Mouse (Mus musculus) midbrain, embryonic 10.5 days (tissue): Measurements from ENCODE around the gene Pank2. TPM values are rescaled to one million over a fixed set of nuclear protein-coding genes. Genes with fewer than 3 reads are reported as not detected.
"Not testable (repeated sequence)": the region's sequence is repeated elsewhere in the genome, so short reads cannot be mapped to it uniquely, and the experiment has no call there.

Experiments
- DNase-seq: peaks from one replicate; pipeline ENCODE4 v3.0.0-alpha.2; 2017; ENCODE audit warnings: low spot score
- H3K27ac ChIP-seq: fragments of 300-500 bp; sonication (generic); replicated peaks from 2 replicates; pipeline ENCODE4 v1.5.1; 2016; ENCODE audit warnings: mild to moderate bottlenecking
- H3K27me3 ChIP-seq: fragments of 300-500 bp; sonication (generic); 2 replicates; pipeline ENCODE4 v1.6.1; 2016; ENCODE audit warnings: low read depth, mild to moderate bottlenecking; ENCODE audit not compliant: poor library complexity, severe bottlenecking
- H3K36me3 ChIP-seq: fragments of 300-500 bp; sonication (generic); 2 replicates; pipeline ENCODE4 v1.6.1; 2016; ENCODE audit warnings: mild to moderate bottlenecking, moderate library complexity
- H3K4me1 ChIP-seq: fragments of 300-500 bp; sonication (generic); 2 replicates; pipeline ENCODE4 v1.6.1; 2016
- H3K4me3 ChIP-seq: fragments of 300-500 bp; sonication (generic); 2 replicates; pipeline ENCODE4 v1.5.1; 2016; ENCODE audit warnings: mild to moderate bottlenecking, moderate library complexity
- H3K9me3 ChIP-seq: fragments of 300-500 bp; sonication (generic); replicated peaks from 2 replicates; pipeline ENCODE4 v1.6.1; 2016; ENCODE audit warnings: mild to moderate bottlenecking
- WGBS: fragments of 180-500 bp; shearing (Covaris S2); methylation state at CpG from one replicate; pipeline ENCODE4 v1.1.7; 2016; 5-methylcytosine and 5-hydroxymethylcytosine counted together
- polyA plus RNA-seq: library from polyadenylated mRNA; unstranded; fragments of >200 nt; fragmentation: Nextera tagmentation; extraction: Ambion mirVana; gene quantifications from 2 replicates; pipeline ENCODE4 v1.2.1, GENCODE M21; 2016

The Pank2 gene
- polyA plus RNA-seq = 43.6 and 49.1 TPM in 2 replicates

DNA sequence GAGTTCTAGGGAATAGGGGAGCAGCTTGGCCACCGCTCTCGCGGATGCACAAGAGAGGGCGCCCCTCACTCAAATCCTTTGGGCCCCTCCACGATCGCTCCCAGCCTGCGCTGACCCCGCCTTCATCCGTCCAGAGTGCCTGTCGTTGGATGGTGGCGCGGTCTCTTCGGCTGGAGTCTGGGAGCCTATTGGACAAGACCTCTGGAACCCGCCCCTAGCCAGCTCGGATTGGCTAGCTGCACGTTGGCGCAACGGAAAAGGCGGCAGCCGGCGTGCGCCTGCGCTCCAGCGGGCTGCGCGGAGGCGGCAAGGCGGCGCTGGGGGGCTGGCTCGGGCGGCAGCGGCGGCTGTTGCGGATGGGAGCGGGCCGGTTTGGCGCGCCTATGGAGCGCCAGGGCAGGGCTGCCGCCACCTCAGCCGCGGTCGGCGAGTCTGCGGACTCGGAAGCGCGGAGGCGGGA is at the start of gene Pank2:
Gene Pank2, plus strand, starts transcription at position 283 of the 460 bp plus-strand sequence.
- peak within 1 kb of the TSS; percentile 90 for H3K4me3 ChIP-seq
- H3K4me1 ChIP-seq = peaks cover 37% of the 10 kb centered on the region
- 1% methylated on average over 48 of the region's 49 CpGs for WGBS
- H3K27ac ChIP-seq = peak within 1 kb of the TSS; percentile 99
- no peaks in the 10 kb centered on the region for H3K9me3 ChIP-seq
- no peaks in the 10 kb centered on the region for H3K27me3 ChIP-seq
- DNase-seq = peak; percentile 99
- peaks cover 6% of the 10 kb centered on the region; the same call in 1 of the 2 replicates for H3K36me3 ChIP-seq

DNA sequence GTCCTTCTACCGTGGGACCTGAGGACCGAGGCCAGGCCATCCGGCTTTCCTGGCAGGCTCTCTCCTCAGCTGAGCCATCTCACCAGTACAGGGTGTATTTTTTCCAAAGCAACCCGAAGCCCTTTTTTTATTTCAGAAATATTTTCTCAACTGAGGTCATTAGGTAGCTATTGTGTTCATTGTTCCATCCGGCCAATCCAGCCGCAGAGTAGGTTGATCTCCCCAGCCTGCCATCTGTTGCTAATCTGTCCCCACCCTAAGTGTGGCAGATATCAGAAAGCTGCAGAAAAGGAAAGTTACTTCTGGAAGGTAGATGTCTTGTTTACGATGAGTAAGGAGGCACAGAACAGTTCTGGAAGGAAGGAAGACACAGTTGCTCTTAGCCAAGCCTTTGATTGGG is 48.5 kb upstream of the Pank2 start:
- Histone ChIP-seq H3K27ac (peak overlapping the region; percentile 58; the same call in 1 of the 2 replicates), H3K27me3 (no peaks in the 10 kb centered on the region)
- WGBS = 87% methylated on average over 7 of the region's 7 CpGs

GRCm38 (mm10) chr2:131215941-131216858 is 46.1 kb upstream of the Pank2 start:
- Histone ChIP-seq H3K36me3 (peaks cover 24% of the 10 kb centered on the region), H3K27me3 (no peaks in the 10 kb centered on the region), H3K27ac (no peak overlapping the region), H3K4me1 (peaks cover 9% of the 10 kb centered on the region), H3K9me3 (no peaks in the 10 kb centered on the region), H3K4me3 (no peak overlapping the region)
- 93% methylated on average over 7 of the region's 7 CpGs for WGBS
- DNase-seq = no peak

More for the DNA sequence above, 48.5 kb upstream of the Pank2 start:
- Histone ChIP-seq H3K36me3 (peaks cover 24% of the 10 kb centered on the region), H3K9me3 (no peaks in the 10 kb centered on the region), H3K4me1 (peaks cover 28% of the 10 kb centered on the region), H3K4me3 (no peak overlapping the region)
- DNase-seq = no peak

DNA sequence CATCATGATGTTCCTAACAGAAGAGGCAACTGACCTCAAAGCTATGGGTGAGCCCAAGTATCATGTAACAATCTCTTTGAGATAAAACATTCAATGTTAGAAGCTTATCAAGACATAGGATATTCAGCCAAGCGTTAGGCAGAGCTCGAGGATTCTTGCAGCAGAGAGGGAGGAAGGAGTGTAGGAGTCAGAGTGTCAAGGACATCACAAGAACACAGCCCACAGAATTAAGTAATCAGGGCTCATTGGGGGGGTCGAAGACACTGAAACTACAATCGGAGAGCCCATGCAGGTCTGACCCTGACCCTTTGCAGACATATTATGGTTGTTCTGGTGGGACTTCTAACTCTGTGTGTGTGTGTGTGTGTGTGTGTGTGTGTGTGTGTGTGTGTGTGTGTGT is 42.3 kb upstream of the Pank2 start:
- 81% methylated on average over 4 of the region's 4 CpGs for WGBS
- H3K36me3 ChIP-seq = no peaks in the 10 kb centered on the region
- H3K27me3 ChIP-seq = no peaks in the 10 kb centered on the region
- H3K27ac ChIP-seq = no peak overlapping the region
- H3K4me3 ChIP-seq = no peak overlapping the region
- no peaks in the 10 kb centered on the region for H3K9me3 ChIP-seq
- H3K4me1 ChIP-seq = no peaks in the 10 kb centered on the region
- no peak for DNase-seq

- Histone ChIP-seq H3K27ac (no peak overlapping the region), H3K4me3 (no peak overlapping the region), H3K4me1 (no peaks in the 10 kb centered on the region), H3K9me3 (no peaks in the 10 kb centered on the region), H3K36me3 (no peaks in the 10 kb centered on the region), H3K27me3 (no peaks in the 10 kb centered on the region)
- 87% methylated on average over 3 of the region's 3 CpGs for WGBS
- no peak for DNase-seq
Measured at GRCm38 (mm10) chr2:131221853-131222515, 40.3 kb upstream of the Pank2 start.

GRCm38 (mm10) chr2:131222562-131222961 is 39.7 kb upstream of the Pank2 start:
- no peak for DNase-seq
- WGBS = 65% methylated on average over 5 of the region's 5 CpGs

GRCm38 (mm10) chr2:131223569-131223968 is 38.7 kb upstream of the Pank2 start:
- no peaks in the 10 kb centered on the region for H3K36me3 ChIP-seq
- no peaks in the 10 kb centered on the region for H3K4me1 ChIP-seq
- H3K9me3 ChIP-seq = no peaks in the 10 kb centered on the region
- 53% methylated on average over 1 of the region's 1 CpGs for WGBS
- no peaks in the 10 kb centered on the region for H3K27me3 ChIP-seq
- H3K27ac ChIP-seq = no peak overlapping the region
- no peak overlapping the region for H3K4me3 ChIP-seq
- DNase-seq = no peak

More at GRCm38 (mm10) chr2:131222562-131222961, 39.7 kb upstream of the Pank2 start:
- Histone ChIP-seq H3K4me1 (no peaks in the 10 kb centered on the region), H3K9me3 (no peaks in the 10 kb centered on the region), H3K27ac (no peak overlapping the region), H3K27me3 (no peaks in the 10 kb centered on the region), H3K36me3 (no peaks in the 10 kb centered on the region), H3K4me3 (no peak overlapping the region)

- Histone ChIP-seq H3K9me3 (no peaks in the 10 kb centered on the region), H3K4me3 (no peak overlapping the region), H3K4me1 (no peaks in the 10 kb centered on the region), H3K27ac (no peak overlapping the region), H3K27me3 (no peaks in the 10 kb centered on the region), H3K36me3 (no peaks in the 10 kb centered on the region)
- 88% methylated on average over 6 of the region's 6 CpGs for WGBS
- no peak for DNase-seq
Measured at GRCm38 (mm10) chr2:131225178-131225577, 37.1 kb upstream of the Pank2 start.

GRCm38 (mm10) chr2:131226669-131227068 is 35.6 kb upstream of the Pank2 start:
- not testable (repeated sequence) for H3K36me3 ChIP-seq, H3K4me1 ChIP-seq, DNase-seq, H3K4me3 ChIP-seq, H3K9me3 ChIP-seq, H3K27ac ChIP-seq, H3K27me3 ChIP-seq
- WGBS = 79% methylated on average over 2 of the region's 2 CpGs

DNA sequence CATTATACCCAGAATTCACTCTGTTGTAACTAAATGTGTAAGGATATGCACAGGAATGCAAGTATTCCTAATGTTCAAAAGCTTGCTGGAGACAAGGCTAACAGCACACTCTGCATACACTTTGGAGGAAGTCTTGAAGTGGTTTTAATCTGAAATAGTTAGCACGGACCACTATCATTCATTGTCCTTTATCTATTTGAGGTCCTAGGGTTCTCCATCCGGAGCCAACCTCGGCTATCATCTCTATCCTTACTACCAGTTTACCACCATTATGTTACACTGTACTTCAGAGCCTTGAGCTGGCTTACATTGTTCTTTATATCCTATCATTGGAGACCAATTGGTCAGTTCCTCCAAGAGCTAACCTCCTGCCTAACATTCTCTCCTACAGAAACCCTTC is 35.1 kb upstream of the Pank2 start:
- no peak overlapping the region for H3K27ac ChIP-seq
- no peaks in the 10 kb centered on the region for H3K9me3 ChIP-seq
- H3K36me3 ChIP-seq = no peaks in the 10 kb centered on the region
- no peaks in the 10 kb centered on the region for H3K27me3 ChIP-seq
- WGBS = 93% methylated on average over 3 of the region's 3 CpGs
- H3K4me3 ChIP-seq = no peak overlapping the region
- no peaks in the 10 kb centered on the region for H3K4me1 ChIP-seq
- no peak for DNase-seq

- Histone ChIP-seq H3K9me3 (no peaks in the 10 kb centered on the region), H3K4me1 (peaks cover 35% of the 10 kb centered on the region), H3K27me3 (no peaks in the 10 kb centered on the region), H3K36me3 (peaks cover 5% of the 10 kb centered on the region; the same call in 1 of the 2 replicates), H3K27ac (no peak overlapping the region), H3K4me3 (no peak overlapping the region)
- no peak for DNase-seq
- 89% methylated on average over 2 of the region's 2 CpGs for WGBS
Measured at GRCm38 (mm10) chr2:131232558-131232957, 29.7 kb upstream of the Pank2 start.

DNA sequence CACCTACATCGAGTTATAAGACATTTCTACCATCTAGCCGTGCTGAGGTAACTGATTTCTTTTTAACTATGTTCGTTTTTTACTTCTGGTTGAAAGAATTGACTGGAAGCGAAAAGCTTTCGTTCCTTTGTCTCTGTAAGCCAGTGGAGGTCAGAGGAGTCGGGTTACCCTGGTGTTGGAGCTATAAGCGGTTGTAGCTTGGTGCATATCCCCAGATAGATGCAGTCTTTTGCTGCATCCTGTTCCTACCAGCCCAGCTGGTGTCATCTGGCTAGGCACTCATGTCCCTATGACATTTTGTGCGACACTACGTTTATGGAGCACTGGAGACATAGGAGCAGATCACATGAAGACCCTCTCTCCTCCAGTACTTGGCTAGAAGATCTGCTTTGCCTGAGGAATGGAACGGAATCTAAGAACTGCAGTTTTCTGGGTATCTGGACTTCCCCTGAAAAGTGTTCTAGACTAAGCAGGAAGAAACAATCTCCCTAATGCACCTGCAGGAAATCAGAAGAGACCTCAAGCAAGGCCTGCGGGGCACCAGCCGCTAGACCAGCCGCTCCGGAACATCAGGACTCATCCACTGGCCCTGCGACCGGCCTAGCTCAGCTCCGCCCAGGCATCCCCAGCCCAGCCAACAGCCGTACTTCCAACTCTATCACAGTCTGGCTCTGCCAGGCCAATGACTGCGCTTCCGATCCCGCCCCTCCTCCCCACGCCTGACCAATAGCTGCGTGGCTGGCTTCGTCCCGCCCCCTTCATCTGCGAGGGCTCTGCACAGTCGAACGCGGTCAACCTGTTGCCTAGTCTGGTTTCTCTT is 28.8 kb upstream of the Pank2 start, which contains the start of gene Mavs:
Gene Mavs, plus strand, starts transcription at position 757 of the 820 bp plus-strand sequence.
- WGBS = 10% methylated on average over 29 of the region's 29 CpGs
- peak; percentile 96 for DNase-seq
- Histone ChIP-seq H3K4me3 (peak within 1 kb of the TSS; percentile 62), H3K27me3 (no peaks in the 10 kb centered on the region), H3K36me3 (peaks cover 5% of the 10 kb centered on the region; the same call in 1 of the 2 replicates), H3K9me3 (no peaks in the 10 kb centered on the region), H3K27ac (peak within 1 kb of the TSS; percentile 84), H3K4me1 (peaks cover 35% of the 10 kb centered on the region)
